In genomic region chr12:56986049-56986448, GRCm38 (mm10) we compare ENCODE assay signal across 9 mouse cellular contexts.
DNase-seq lines count a peak whose midpoint lies in the region; ATAC-seq and TF ChIP-seq lines count a peak whose summit lies in the region.
"Had no signal": no experiment of that assay in that cellular context is flagged by ENCODE, and none has a peak within 500 bp of the region (broad histone marks: within the 10 kb centered on the region; RNA-seq: fewer than 3 reads in every experiment).

No protein-coding gene starts in this region.

- H3K36me3 ChIP-seq in hindbrain, embryonic 10.5 days = no peaks in the 10 kb centered on the region
- H3K36me3 ChIP-seq in hindbrain, embryonic 12.5 days = no peaks in the 10 kb centered on the region
- no peaks in the 10 kb centered on the region for H3K36me3 ChIP-seq in E14TG2a.4 (ENCODE audit: insufficient read depth, low read length)

- ATAC-seq in hindbrain, embryonic 12.5 days (ENCODE audit: low FRiP score) = no peak
- peak; percentile 95 for ATAC-seq in megakaryocyte progenitor cell, adult 5-6 weeks (replicated peaks; ENCODE audit: poor library complexity)

- no peak overlapping the region for H3K27ac ChIP-seq in hindbrain, embryonic 10.5 days
- no peak overlapping the region for H3K27ac ChIP-seq in hindbrain, embryonic 12.5 days
- no peak overlapping the region for H3K27ac ChIP-seq in bone marrow, adult 2 months (ENCODE audit: control insufficient read depth, insufficient read depth, low read depth, low read length, poor library complexity)

- H3K27me3 ChIP-seq in hindbrain, embryonic 10.5 days (ENCODE audit: insufficient read depth, poor library complexity, severe bottlenecking) = peaks cover 34% of the 10 kb centered on the region
- H3K27me3 ChIP-seq in hindbrain, embryonic 12.5 days = peaks cover 7% of the 10 kb centered on the region; the same call in 1 of the 2 replicates
- H3K27me3 ChIP-seq in E14TG2a.4 (ENCODE audit: insufficient read depth, low read length) = no peaks in the 10 kb centered on the region

- peak; percentile 47 for DNase-seq in hindbrain, embryonic 10.5 days (ENCODE audit: low spot score)
- peak; percentile 13 for DNase-seq in fibroblast of lung, adult 2 months (ENCODE audit: low read depth)
- peak; percentile 11 for DNase-seq in layer of hippocampus, adult 9-10 months (ENCODE audit: low spot score)
- DNase-seq in thymus, postnatal 4 days = peak; percentile 65

- no peak overlapping the region for H3K9ac ChIP-seq in hindbrain, embryonic 12.5 days

- no peak overlapping the region for H3K4me2 ChIP-seq in hindbrain, embryonic 12.5 days (replicated peaks)

- H3K4me1 ChIP-seq in hindbrain, embryonic 10.5 days (replicated peaks) = 0 out of 2 replicates have a peak, but pooled peaks cover 5% of the 10 kb centered on the region
- H3K4me1 ChIP-seq in hindbrain, embryonic 12.5 days = no peaks in the 10 kb centered on the region
- no peaks in the 10 kb centered on the region for H3K4me1 ChIP-seq in E14TG2a.4 (replicated peaks; ENCODE audit: low read depth, low read length)
- no peaks in the 10 kb centered on the region for H3K4me1 ChIP-seq in bone marrow, adult 2 months (ENCODE audit: control insufficient read depth, insufficient read depth, low read length)

- WGBS in hindbrain, embryonic 10.5 days = 11% methylated on average over 5 of the region's 5 CpGs
- WGBS in hindbrain, embryonic 12.5 days = 9% methylated on average over 5 of the region's 5 CpGs
- 5% methylated on average over 5 of the region's 5 CpGs for WGBS in bone marrow, adult 2 months

- H3K9me3 ChIP-seq in hindbrain, embryonic 10.5 days = no peaks in the 10 kb centered on the region
- no peaks in the 10 kb centered on the region for H3K9me3 ChIP-seq in hindbrain, embryonic 12.5 days (replicated peaks)
- peaks cover 25% of the 10 kb centered on the region for H3K9me3 ChIP-seq in E14TG2a.4 (ENCODE audit: low read length)

- no peak overlapping the region for H3K4me3 ChIP-seq in hindbrain, embryonic 10.5 days
- H3K4me3 ChIP-seq in hindbrain, embryonic 12.5 days = no peak overlapping the region
- H3K4me3 ChIP-seq in E14TG2a.4 (replicated peaks; ENCODE audit: low read length) = no peak overlapping the region
- H3K4me3 ChIP-seq in bone marrow, adult 2 months (replicated peaks; ENCODE audit: control insufficient read depth, low read depth, low read length) = no peak overlapping the region
- H3K4me3 ChIP-seq: myocyte had no signal

- TF ChIP-seq POLR2A in bone marrow, adult 2 months (IDR thresholded peaks at IDR 0.05; ENCODE audit: borderline replicate concordance, control insufficient read depth, low read depth, low read length) = no peak

- TF ChIP-seq CTCF in E14TG2a.4 (conservative IDR thresholded peaks at IDR 0.05; ENCODE audit: low read length) = peak; percentile 90
- TF ChIP-seq CTCF in bone marrow, adult 2 months (IDR thresholded peaks at IDR 0.05; ENCODE audit: control insufficient read depth, insufficient read depth, low read length) = peak; percentile 58

Comparison
In these comparisons a context has a peak if more than half of its experiments do, and no peak if none do; other contexts are left out.
1. DNase-seq: peak in every context shown above with its lines; median percentile 65 in thymus, postnatal 4 days; 47 in hindbrain, embryonic 10.5 days; 13 in fibroblast of lung, adult 2 months; 11 in layer of hippocampus, adult 9-10 months.